Mouse (Mus musculus) ES-Bruce4 (cell line): ENCODE measurements at regions not wholly inside any gene's neighbourhood (a gene's known extent, or its start where the extent isn't known, plus 50 kb on each side); places are given as distances from the start of the nearest gene placed in this dataset.

Source experiments
- CTCF ChIP-seq: IDR thresholded peaks from one replicate; pipeline ENCODE4 v1.8.1; 2011; ENCODE audit warnings: low read depth, low read length
- POLR2A ChIP-seq: IDR thresholded peaks from one replicate; pipeline ENCODE4 v1.8.1; 2011; ENCODE audit warnings: low read length; ENCODE audit not compliant: insufficient read depth

- TF ChIP-seq POLR2A (no peak), CTCF (no peak)
Observed at GRCm38 (mm10) chr1:57206944-57207343, 170.5 kb upstream of the 1700066M21Rik start.
